Mouse (Mus musculus) liver, embryonic 13.5 days (tissue): ENCODE results near the gene Rftn2. TPM values are rescaled to one million over a fixed set of nuclear protein-coding genes. Genes with fewer than 3 reads are reported as not detected.
A peak's percentile ranks its signal among the peaks of the same experiment; 100 is the strongest.

ENCODE experiments used
- ATAC-seq: fragments of 200-750 bp; cut with Nextera tagmentation; 2 replicates; pipeline ENCODE4 v1.8.0; 2017; ENCODE audit warnings: low read depth, mild to moderate bottlenecking, moderate number of reproducible peaks, moderate library complexity
- DNase-seq: peaks from one replicate; pipeline ENCODE4 v3.0.0; 2022
- H3K27ac ChIP-seq: fragments of 300-500 bp; sonication (generic); 2 replicates; pipeline ENCODE4 v1.5.1; 2015; ENCODE audit warnings: moderate library complexity, mild to moderate bottlenecking, inconsistent platforms
- H3K27me3 ChIP-seq: fragments of 300-500 bp; sonication (generic); 2 replicates; pipeline ENCODE4 v1.6.1; 2015; ENCODE audit warnings: mild to moderate bottlenecking, inconsistent platforms
- H3K36me3 ChIP-seq: fragments of 300-500 bp; sonication (generic); 2 replicates; pipeline ENCODE4 v1.6.1; 2015; ENCODE audit warnings: mild to moderate bottlenecking, inconsistent platforms
- H3K4me1 ChIP-seq: fragments of 300-500 bp; sonication (generic); replicated peaks from 2 replicates; pipeline ENCODE4 v1.6.1; 2015; ENCODE audit warnings: inconsistent platforms
- H3K4me2 ChIP-seq: fragments of 300-500 bp; sonication (generic); 2 replicates; pipeline ENCODE4 v1.6.1; 2015; ENCODE audit warnings: inconsistent platforms, mild to moderate bottlenecking, moderate library complexity
- H3K4me3 ChIP-seq: fragments of 300-500 bp; sonication (generic); replicated peaks from 2 replicates; pipeline ENCODE4 v1.5.1; 2015; ENCODE audit warnings: mild to moderate bottlenecking, inconsistent platforms
- H3K9ac ChIP-seq: fragments of 300-500 bp; sonication (generic); 2 replicates; pipeline ENCODE4 v1.6.1; 2015; ENCODE audit warnings: mild to moderate bottlenecking, inconsistent platforms
- H3K9me3 ChIP-seq: fragments of 300-500 bp; sonication (generic); replicated peaks from 2 replicates; pipeline ENCODE4 v1.6.1; 2016; ENCODE audit warnings: inconsistent platforms
- WGBS: fragments of 180-500 bp; shearing (Covaris S2); methylation state at CpG from one replicate; pipeline ENCODE4 v1.1.7; 2015; ENCODE audit not compliant: insufficient replicate concordance; 5-methylcytosine and 5-hydroxymethylcytosine counted together
- polyA plus RNA-seq: library from polyadenylated mRNA; unstranded; fragments of >200 nt; fragmentation: Nextera tagmentation; extraction: Ambion mirVana; gene quantifications from 2 replicates; pipeline ENCODE4 v1.2.1, GENCODE M21; 2015

Rftn2 gene
- polyA plus RNA-seq, 1 experiment from 2014 or later: 0.52 TPM

DNA sequence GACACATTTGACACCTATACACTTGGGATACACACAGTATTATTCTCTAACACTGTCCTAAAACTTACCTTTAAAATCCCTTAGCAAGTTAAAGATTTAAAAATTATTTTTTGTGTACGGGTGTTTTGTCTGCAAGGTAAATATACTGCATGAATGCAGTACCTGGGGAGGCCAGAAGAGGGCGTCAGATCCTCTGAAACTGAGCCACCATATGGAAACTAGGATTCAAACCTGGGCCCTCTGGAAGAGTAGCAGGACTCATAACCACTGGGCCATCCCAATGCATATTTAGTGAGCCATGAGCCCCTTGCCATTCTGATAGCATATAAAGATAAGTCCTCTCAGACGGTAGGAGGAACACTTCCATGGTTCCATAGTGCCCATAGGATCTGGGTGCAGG, 33.8 kb downstream of the Rftn2 start:
- Histone ChIP-seq H3K4me1 (peaks cover 2% of the 10 kb centered on the region), H3K27ac (no peak overlapping the region), H3K27me3 (no peaks in the 10 kb centered on the region), H3K4me2 (no peak overlapping the region), H3K4me3 (no peak overlapping the region), H3K9me3 (no peaks in the 10 kb centered on the region), H3K36me3 (no peaks in the 10 kb centered on the region), H3K9ac (no peak overlapping the region)
- ATAC-seq (no peak), DNase-seq (peak; percentile 22)
- WGBS: 24% methylated on average over 3 of the region's 3 CpGs

DNA sequence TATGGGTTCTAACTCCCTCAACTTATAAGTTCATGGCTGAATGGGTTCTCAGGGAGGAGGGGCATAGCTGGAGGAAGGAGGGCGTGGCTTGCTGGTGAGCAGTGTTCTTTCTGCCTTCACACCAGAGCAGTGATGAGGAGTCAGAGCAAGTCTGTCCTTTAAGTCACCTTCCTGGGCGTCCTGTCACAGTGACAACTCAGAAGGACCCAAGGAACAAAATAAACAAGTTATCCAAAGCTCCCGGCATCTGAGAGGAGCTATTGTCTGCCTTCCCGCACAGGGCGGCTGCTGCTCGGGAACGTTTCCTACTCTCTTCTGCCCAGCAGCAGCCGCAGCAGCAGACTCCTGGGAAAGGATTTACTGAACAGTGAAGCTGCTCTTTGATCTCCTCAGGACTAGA, 34.6 kb downstream of the Rftn2 start:
- DNase-seq (no peak), ATAC-seq (no peak)
- H3K27ac ChIP-seq: no peak overlapping the region
- H3K9me3 ChIP-seq: no peaks in the 10 kb centered on the region
- no peak overlapping the region for H3K9ac ChIP-seq
- peak overlapping the region; percentile 33 for H3K4me2 ChIP-seq
- H3K36me3 ChIP-seq: no peaks in the 10 kb centered on the region
- no peak overlapping the region for H3K4me3 ChIP-seq
- H3K27me3 ChIP-seq: no peaks in the 10 kb centered on the region
- WGBS: 32% methylated on average over 8 of the region's 8 CpGs
- H3K4me1 ChIP-seq: no peaks in the 10 kb centered on the region; the same call in 1 of the 2 replicates

DNA sequence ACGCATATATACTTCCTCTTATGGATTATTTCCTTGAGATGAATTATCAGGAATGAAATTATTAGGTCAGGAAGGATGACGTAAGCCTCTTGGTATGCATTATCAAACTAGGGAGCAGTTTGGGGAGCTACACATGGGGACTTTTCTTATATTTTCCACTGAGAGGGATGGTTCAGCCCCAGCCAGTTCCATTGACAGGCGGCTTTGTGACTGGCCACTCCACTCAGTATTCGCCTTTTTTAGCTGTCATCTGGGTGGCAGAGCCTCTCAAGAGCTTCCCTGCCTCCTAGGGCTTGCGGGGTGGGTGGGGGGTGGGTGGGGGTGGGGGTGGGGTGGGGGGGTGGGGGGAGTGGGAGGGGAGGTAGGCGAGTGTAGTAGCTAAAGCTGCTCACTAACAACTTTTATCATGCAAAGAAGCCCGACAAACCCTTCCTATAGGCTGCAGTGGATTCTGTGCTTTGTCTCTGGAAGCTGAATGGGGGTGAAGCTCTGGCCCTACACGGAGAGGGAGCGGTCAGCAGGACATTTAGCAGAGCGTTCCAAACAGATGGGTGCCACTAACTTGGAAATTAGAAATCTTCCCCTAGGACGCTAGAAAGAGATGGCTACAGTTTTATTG, 39.9 kb downstream of the Rftn2 start:
- no peak for ATAC-seq
- no peak for DNase-seq
- Histone ChIP-seq H3K36me3 (no peaks in the 10 kb centered on the region), H3K27ac (no peak overlapping the region), H3K27me3 (no peaks in the 10 kb centered on the region), H3K9me3 (no peaks in the 10 kb centered on the region), H3K4me2 (no peak overlapping the region), H3K4me1 (no peaks in the 10 kb centered on the region), H3K9ac (no peak overlapping the region), H3K4me3 (no peak overlapping the region)
- WGBS: 36% methylated on average over 11 of the region's 11 CpGs

DNA sequence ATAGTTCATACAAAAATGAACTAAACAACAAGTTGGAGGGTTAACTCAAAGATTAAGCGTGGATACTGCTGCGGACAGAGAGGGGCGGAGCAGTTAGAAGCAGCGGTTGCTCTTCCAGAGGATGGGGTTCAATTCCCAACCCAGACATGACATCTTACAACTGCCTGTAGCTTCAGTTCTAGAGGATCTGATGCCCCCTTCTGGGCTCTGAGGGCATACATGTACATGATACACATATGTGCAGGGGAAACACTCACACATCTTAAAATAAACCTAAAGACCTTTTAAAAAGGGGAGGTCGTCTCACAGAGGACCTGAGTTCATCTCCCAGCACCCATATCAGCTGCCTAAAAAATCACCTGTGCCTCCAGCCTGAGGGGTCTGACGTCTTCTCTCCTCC, 40.9 kb downstream of the Rftn2 start:
- Histone ChIP-seq H3K4me1 (no peaks in the 10 kb centered on the region), H3K9ac (no peak overlapping the region), H3K27me3 (no peaks in the 10 kb centered on the region), H3K4me3 (no peak overlapping the region), H3K27ac (no peak overlapping the region), H3K4me2 (no peak overlapping the region), H3K9me3 (no peaks in the 10 kb centered on the region), H3K36me3 (no peaks in the 10 kb centered on the region)
- ATAC-seq (no peak), DNase-seq (no peak)
- 65% methylated on average over 6 of the region's 6 CpGs for WGBS

DNA sequence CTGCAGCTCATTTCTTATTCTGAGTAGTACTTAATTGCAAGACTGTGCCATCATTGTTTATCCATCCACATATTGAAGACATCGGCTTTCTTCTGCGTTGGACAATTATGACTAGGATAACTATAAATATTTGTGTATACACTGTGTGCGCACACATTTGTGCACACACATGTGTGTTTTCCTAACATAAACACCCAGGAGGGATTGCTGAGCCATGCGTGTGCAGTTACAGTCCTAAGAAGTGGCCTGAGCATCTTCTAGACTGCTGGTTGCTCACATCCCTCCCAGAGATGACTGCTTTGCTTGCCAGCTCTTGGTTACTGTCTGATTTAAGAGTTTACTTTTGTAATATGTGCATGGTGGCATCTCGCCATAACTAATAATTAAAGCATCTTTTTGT, 44.2 kb downstream of the Rftn2 start:
- no peak overlapping the region for H3K27ac ChIP-seq
- H3K36me3 ChIP-seq: no peaks in the 10 kb centered on the region
- 79% methylated on average over 5 of the region's 5 CpGs for WGBS
- H3K4me2 ChIP-seq: no peak overlapping the region
- no peak overlapping the region for H3K9ac ChIP-seq
- H3K27me3 ChIP-seq: no peaks in the 10 kb centered on the region
- no peak overlapping the region for H3K4me3 ChIP-seq
- DNase-seq: no peak
- H3K4me1 ChIP-seq: no peaks in the 10 kb centered on the region
- ATAC-seq: no peak
- H3K9me3 ChIP-seq: no peaks in the 10 kb centered on the region

DNA sequence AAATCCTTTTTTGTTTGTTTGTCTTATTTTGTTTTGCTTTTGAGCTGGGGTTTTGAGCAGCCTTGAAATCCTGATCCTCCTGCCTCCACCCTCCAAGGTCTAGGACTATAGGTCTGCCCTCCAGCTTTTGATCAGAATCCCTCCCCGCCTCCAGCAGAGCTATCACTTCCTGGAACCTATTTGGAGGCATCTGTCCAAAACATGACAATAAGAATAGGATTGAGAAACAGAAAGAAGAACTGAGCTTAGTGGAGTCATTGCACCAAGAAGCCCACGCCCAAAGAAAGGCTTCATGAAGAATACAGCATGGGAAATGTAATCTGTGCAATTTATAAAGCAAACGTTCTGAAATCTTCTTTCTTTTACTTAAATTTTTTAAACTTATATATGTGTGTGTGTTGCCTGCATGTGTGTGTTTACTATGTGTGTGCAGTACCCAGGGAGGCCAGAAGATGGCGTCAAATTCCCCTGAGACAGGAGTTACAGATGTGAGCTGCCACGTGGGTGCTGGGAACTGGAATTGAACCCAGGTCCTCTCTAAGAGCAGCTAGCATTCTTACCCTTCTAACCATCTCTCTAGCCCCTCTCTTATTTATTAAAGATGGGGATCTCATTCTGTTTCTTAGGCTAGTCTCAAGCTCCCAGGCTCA, 46.5 kb downstream of the Rftn2 start:
- WGBS: 60% methylated on average over 5 of the region's 5 CpGs
- H3K9ac ChIP-seq: no peak overlapping the region
- ATAC-seq: no peak
- no peaks in the 10 kb centered on the region for H3K9me3 ChIP-seq
- no peak overlapping the region for H3K4me3 ChIP-seq
- no peaks in the 10 kb centered on the region for H3K4me1 ChIP-seq
- H3K27me3 ChIP-seq: no peaks in the 10 kb centered on the region
- H3K36me3 ChIP-seq: no peaks in the 10 kb centered on the region
- H3K4me2 ChIP-seq: no peak overlapping the region
- DNase-seq: no peak
- no peak overlapping the region for H3K27ac ChIP-seq

DNA sequence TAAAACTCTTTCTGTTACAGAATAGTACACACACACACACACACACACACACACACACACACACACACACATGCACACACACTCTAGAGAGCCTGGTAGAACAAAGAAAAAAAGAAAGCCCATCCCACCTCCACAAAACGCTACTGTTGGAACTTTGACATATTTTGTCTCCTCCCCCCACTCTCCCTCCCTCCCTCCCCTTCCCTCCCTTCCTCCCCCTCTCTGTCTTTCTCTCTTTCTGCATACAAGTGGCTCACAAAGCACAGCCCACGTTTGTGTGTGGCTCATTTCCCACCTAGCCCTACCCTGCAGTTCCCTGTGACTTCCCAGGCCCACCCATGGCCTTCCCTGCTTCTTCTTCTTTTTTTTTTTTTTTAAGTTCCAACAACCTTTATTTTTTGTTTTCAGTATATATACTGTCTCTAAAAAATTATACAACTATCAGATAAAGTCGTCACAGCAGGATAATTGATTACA, 52.0 kb downstream of the Rftn2 start:
- H3K9me3 ChIP-seq: no peaks in the 10 kb centered on the region
- H3K36me3 ChIP-seq: no peaks in the 10 kb centered on the region
- 37% methylated on average over 3 of the region's 3 CpGs for WGBS
- H3K4me2 ChIP-seq: no peak overlapping the region
- H3K9ac ChIP-seq: no peak overlapping the region
- no peak overlapping the region for H3K27ac ChIP-seq
- ATAC-seq (no peak), DNase-seq (no peak)
- H3K4me3 ChIP-seq: no peak overlapping the region
- no peaks in the 10 kb centered on the region for H3K27me3 ChIP-seq
- H3K4me1 ChIP-seq: no peaks in the 10 kb centered on the region

DNA sequence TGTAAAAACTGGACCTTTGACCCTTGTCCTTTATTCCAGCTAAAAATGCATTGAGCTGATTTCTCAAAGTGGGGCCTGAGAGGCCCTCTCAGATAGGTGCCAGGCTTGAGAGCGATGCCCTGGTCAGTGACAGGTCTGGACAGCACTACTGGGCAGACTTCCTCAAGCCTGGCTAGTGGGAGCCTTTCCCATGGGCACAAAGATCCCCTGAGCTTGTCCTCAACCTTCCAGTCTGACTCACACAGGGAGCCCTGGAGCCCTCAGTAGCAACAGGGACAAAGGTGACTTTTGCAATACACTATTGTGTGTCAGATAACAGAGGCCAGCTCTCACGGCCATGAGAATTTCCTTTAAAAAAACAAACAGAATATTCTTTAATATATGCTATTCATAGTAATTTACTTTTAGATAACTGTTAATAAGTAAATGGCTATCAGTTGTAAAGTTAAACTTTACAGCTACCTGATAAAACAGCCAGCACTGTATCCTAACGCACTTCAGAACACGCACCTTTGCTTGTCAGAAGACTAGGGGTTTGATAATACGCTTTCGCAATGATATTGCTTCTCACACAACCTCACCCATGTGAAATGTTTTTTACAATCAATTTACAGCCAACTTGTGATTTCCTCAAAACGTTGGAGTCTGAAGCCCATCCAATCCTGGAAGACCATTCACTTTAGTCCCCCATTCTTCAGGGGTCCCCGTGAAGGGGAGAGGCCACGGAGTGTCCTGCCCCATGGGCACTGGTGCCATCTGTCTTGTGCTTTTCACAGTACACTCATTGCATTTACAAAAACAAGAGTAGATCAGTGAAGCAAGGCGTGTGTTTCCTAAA, 52.6 kb downstream of the Rftn2 start:
- peak; percentile 63; the same call in 1 of the 2 replicates for ATAC-seq
- Histone ChIP-seq H3K4me1 (no peaks in the 10 kb centered on the region), H3K4me3 (no peak overlapping the region), H3K27me3 (no peaks in the 10 kb centered on the region), H3K9ac (no peak overlapping the region), H3K36me3 (no peaks in the 10 kb centered on the region), H3K4me2 (no peak overlapping the region), H3K9me3 (peaks cover 5% of the 10 kb centered on the region; the same call in 1 of the 2 replicates), H3K27ac (peak overlapping the region; percentile 15; the same call in 1 of the 2 replicates)
- WGBS: 73% methylated on average over 10 of the region's 10 CpGs
- no peak for DNase-seq

DNA sequence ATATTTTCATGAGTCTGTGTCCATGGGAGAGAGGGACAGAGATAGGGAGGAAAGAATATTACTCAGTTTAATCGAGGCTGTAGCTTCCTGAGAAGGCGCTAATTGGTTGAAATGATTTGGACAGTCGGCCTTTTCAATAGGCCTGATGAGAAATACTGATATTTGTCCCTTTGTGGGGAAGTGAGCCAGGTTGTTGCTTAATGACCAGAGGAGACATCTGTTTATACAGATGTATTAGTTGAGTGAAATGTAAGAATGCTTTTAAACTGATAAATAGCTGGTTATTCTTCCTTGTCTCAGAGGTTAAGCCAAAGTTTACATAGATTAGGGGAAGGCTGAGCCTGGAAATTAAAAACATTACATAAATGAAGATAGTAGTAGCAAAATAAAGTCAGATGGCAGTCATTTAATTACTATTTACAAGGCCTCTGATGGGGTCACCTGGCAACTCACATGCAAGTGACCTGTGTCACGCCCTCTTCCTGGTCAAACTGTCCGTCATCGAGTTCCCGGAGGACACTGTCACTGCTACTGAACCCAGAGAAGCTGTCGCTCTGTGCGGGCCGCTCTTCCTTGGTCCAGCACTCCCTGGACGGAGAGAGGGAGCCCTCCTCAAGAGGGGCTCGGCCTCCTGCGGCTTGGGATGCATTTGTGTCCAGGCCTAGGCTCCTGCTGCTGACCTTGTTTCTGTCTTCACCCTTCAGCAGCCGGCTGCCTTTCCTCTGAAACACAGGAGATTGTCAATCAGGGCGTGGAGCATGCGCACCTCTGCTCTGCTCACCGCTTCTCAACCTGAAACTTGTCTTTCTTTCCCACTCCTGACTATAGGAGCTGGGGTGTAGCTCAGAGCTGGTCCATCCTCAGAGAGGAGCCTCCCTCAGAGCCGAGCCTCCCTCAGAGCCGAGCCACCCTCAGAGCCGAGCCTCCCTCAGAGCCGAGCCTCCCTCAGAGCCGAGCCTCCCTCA, 54.9 kb downstream of the Rftn2 start:
- Histone ChIP-seq H3K36me3 (no peaks in the 10 kb centered on the region), H3K27me3 (no peaks in the 10 kb centered on the region), H3K4me2 (peak overlapping the region; percentile 28; the same call in 1 of the 2 replicates), H3K4me1 (peaks cover 7% of the 10 kb centered on the region), H3K4me3 (0 out of 2 replicates have a peak overlapping the region, but pooled peaks have one; percentile 12), H3K9me3 (peaks cover 5% of the 10 kb centered on the region; the same call in 1 of the 2 replicates), H3K9ac (no peak overlapping the region), H3K27ac (no peak overlapping the region)
- ATAC-seq (0 out of 2 replicates have a peak, but pooled peaks have one; percentile 10), DNase-seq (no peak)
- 65% methylated on average over 22 of the region's 22 CpGs for WGBS

DNA sequence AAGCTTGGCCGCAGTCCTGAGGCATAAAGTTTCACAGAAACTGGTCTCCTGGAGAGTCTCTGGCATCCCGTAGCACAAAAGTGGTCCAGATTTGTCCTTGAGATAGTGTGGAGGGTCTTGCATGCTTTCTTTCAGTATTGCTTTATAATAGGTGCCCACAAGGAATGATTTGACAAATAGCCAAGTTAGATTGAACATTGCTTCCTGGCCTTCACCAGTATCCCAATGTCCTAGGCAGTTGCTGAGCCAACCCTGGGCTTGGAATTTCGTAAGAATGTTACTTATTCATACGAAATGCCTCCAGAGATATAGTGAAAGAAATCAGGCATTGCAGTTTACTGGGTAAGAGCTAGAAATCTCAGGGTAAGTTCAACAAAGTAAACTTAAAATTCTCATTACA, 58.0 kb downstream of the Rftn2 start:
- H3K9ac ChIP-seq: no peak overlapping the region
- DNase-seq (no peak), ATAC-seq (no peak)
- peaks cover 7% of the 10 kb centered on the region for H3K4me1 ChIP-seq
- no peaks in the 10 kb centered on the region for H3K27me3 ChIP-seq
- H3K9me3 ChIP-seq: peaks cover 5% of the 10 kb centered on the region; the same call in 1 of the 2 replicates
- H3K4me3 ChIP-seq: no peak overlapping the region
- WGBS: 83% methylated on average over 4 of the region's 4 CpGs
- H3K27ac ChIP-seq: no peak overlapping the region
- no peak overlapping the region for H3K4me2 ChIP-seq
- H3K36me3 ChIP-seq: no peaks in the 10 kb centered on the region
